Mouse (Mus musculus): ENCODE measurements at regions not wholly inside any gene's neighbourhood (a gene's known extent, or its start where the extent isn't known, plus 50 kb on each side); places are given as distances from the start of the nearest gene placed in this dataset.

- TF ChIP-seq MYOG (IDR thresholded peaks at IDR 0.05; ENCODE audit: control insufficient read depth in 1 of 3, insufficient read depth in 1 of 3, insufficient read length in 2 of 3, low read depth in 2 of 3) (no peak), E2F4 (IDR thresholded peaks at IDR 0.05; ENCODE audit: insufficient read depth) (no peak), POLR2A (IDR thresholded peaks at IDR 0.05; ENCODE audit: insufficient read length, low read depth) (no peak), CEBPB (IDR thresholded peaks at IDR 0.05; ENCODE audit: insufficient read depth, poor library complexity, severe bottlenecking) (no peak)
These were observed 57.6 kb upstream of the Stt3b start for GRCm38 (mm10) chr9:115367808-115368207.

Measured in myocyte (in vitro differentiated cells).